Mouse (Mus musculus): ENCODE measurements around the gene Cpne8.

GRCm38 (mm10) chr15:90622005-90622404 is 57.2 kb downstream of the Cpne8 start:
- TF ChIP-seq CTCF (IDR thresholded peaks at IDR 0.05; ENCODE audit: low read depth), result no peak
- no peak for TF ChIP-seq EP300 (IDR thresholded peaks at IDR 0.05; ENCODE audit: low read depth)

All from liver, embryonic 14.5 days (tissue).